Mouse (Mus musculus): ENCODE results near the gene Ckm. TPM values are rescaled to one million over a fixed set of nuclear protein-coding genes. Genes with fewer than 3 reads are reported as not detected.

Gene Ckm
- polyA plus RNA-seq, 1 experiment from 2014 or later: not detected

GRCm38 (mm10) chr7:19365376-19365775 lies 39.2 kb upstream of the Ckm start:
- H3K4me2 ChIP-seq: no peak overlapping the region
- 83% methylated on average over 4 of the region's 4 CpGs for WGBS
- H3K9me3 ChIP-seq (replicated peaks): no peaks in the 10 kb centered on the region
- peaks cover 12% of the 10 kb centered on the region for H3K27me3 ChIP-seq
- H3K27ac ChIP-seq: no peak overlapping the region
- peaks cover 35% of the 10 kb centered on the region for H3K4me1 ChIP-seq
- H3K9ac ChIP-seq: no peak overlapping the region
- H3K4me3 ChIP-seq: no peak overlapping the region
- ATAC-seq: no peak
- H3K36me3 ChIP-seq (ENCODE audit: poor library complexity, severe bottlenecking): no peaks in the 10 kb centered on the region

- no peak overlapping the region for H3K4me3 ChIP-seq
- no peaks in the 10 kb centered on the region for H3K36me3 ChIP-seq (ENCODE audit: poor library complexity, severe bottlenecking)
- no peak overlapping the region for H3K9ac ChIP-seq
- H3K27me3 ChIP-seq: peaks cover 12% of the 10 kb centered on the region
- no peak overlapping the region for H3K4me2 ChIP-seq
- H3K27ac ChIP-seq: no peak overlapping the region
- 22% methylated on average over 16 of the region's 16 CpGs for WGBS
- H3K9me3 ChIP-seq (replicated peaks): no peaks in the 10 kb centered on the region
- ATAC-seq: no peak
- peaks cover 18% of the 10 kb centered on the region for H3K4me1 ChIP-seq
These were observed 36.2 kb upstream of the Ckm start for GRCm38 (mm10) chr7:19368380-19368779.

DNA sequence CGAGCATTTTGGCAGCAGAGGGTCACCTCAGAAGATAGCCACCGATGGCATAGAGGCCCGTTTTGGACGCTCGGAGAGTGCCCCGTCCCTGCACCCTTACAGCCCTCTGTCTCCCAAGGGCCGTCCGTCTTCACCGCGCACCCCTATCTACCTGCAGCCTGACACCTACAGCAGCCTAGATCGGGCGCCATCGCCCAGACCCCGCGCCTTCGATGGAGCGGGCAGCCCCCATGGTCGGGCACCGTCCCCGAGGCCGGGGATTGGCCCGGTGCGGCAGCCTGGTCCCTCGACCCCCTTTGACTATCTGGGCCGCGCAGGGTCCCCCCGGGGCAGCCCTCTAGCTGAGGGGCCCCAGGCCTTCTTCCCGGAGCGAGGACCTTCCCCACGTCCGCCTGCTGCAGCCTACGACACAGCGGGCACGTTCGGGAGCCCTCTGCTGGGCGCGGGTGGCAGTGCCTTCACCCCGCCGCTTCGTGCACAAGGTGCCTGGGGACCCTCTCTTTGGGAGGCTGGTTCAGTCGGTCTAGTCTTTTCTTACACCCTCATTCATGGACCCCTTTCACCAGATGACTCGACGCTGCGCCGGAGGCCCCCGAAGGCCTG lies 34.7 kb upstream of the Ckm start:
- no peak overlapping the region for H3K27ac ChIP-seq

GRCm38 (mm10) chr7:19373367-19373766 lies 31.2 kb upstream of the Ckm start:
- Histone ChIP-seq H3K9ac (no peak overlapping the region), H3K4me1 (peaks cover 11% of the 10 kb centered on the region), H3K36me3 (ENCODE audit: poor library complexity, severe bottlenecking) (peaks cover 17% of the 10 kb centered on the region), H3K9me3 (replicated peaks) (no peaks in the 10 kb centered on the region), H3K27me3 (peaks cover 11% of the 10 kb centered on the region), H3K27ac (no peak overlapping the region), H3K4me3 (no peak overlapping the region), H3K4me2 (no peak overlapping the region)
- no peak for ATAC-seq
- 81% methylated on average over 2 of the region's 2 CpGs for WGBS

More for the DNA sequence above, 34.7 kb upstream of the Ckm start:
- H3K4me1 ChIP-seq: peaks cover 11% of the 10 kb centered on the region
- H3K4me3 ChIP-seq: peak overlapping the region; percentile 48
- H3K36me3 ChIP-seq (ENCODE audit: poor library complexity, severe bottlenecking): no peaks in the 10 kb centered on the region
- peaks cover 12% of the 10 kb centered on the region for H3K27me3 ChIP-seq
- WGBS: 10% methylated on average over 46 of the region's 46 CpGs
- no peaks in the 10 kb centered on the region for H3K9me3 ChIP-seq (replicated peaks)
- peak; percentile 90 for ATAC-seq
- H3K9ac ChIP-seq: peak overlapping the region; percentile 71
- H3K4me2 ChIP-seq: peak overlapping the region; percentile 78

- H3K27ac ChIP-seq: no peak overlapping the region
- ATAC-seq: no peak
- no peaks in the 10 kb centered on the region for H3K9me3 ChIP-seq (replicated peaks)
- H3K36me3 ChIP-seq (ENCODE audit: poor library complexity, severe bottlenecking): peaks cover 17% of the 10 kb centered on the region
- no peak overlapping the region for H3K4me2 ChIP-seq
- no peaks in the 10 kb centered on the region for H3K27me3 ChIP-seq
- WGBS: 80% methylated on average over 17 of the region's 18 CpGs
- H3K9ac ChIP-seq: no peak overlapping the region
- no peak overlapping the region for H3K4me3 ChIP-seq
- H3K4me1 ChIP-seq: 0 out of 2 replicates have a peak, but pooled peaks cover 2% of the 10 kb centered on the region
These were observed 29.2 kb upstream of the Ckm start for GRCm38 (mm10) chr7:19375368-19375767.

DNA sequence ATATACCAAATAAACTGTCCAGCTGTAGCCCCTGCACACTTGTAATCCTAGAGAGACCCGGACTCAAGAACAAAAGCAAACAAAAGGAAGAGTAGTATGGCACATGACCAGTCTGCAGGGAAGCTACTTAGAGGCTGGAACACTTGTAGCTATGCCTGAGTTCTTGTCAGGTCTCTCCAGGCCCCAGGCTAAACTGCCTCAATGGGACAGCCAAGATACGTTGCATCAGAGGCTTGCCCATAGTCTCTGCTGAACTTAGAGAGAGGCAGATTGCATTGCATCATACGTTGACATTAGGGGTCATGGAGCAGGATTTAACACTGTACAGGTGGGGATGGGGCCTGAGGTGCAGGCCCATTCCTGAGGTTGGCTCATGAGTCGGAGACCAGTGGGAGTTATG lies 28.6 kb upstream of the Ckm start:
- no peak for ATAC-seq
- H3K27ac ChIP-seq: no peak overlapping the region
- 85% methylated on average over 4 of the region's 4 CpGs for WGBS

DNA sequence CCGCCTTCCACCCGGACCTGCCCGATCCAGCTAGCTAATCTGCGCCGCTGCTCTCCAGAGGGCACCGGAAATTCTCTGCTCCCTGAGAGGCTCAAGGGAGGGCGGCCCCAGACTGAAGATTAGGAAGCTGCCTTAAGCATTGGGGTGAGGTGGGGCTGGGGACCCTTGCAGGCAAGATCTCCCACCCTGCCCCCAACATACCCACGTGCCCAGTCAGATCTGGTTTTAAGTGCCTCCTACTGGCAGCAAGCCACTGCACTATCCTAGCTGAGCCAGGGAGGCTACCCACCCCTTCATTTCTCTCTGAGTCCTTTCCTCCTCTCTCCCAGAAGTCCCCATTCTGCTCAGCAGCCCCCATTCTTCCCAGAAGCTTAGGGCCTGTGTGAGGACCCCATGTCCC lies 26.5 kb upstream of the Ckm start:
- Histone ChIP-seq H3K9ac (no peak overlapping the region), H3K4me1 (peaks cover 8% of the 10 kb centered on the region), H3K27ac (no peak overlapping the region), H3K4me2 (no peak overlapping the region), H3K27me3 (no peaks in the 10 kb centered on the region), H3K9me3 (replicated peaks) (no peaks in the 10 kb centered on the region), H3K36me3 (ENCODE audit: poor library complexity, severe bottlenecking) (peaks cover 17% of the 10 kb centered on the region), H3K4me3 (no peak overlapping the region)
- ATAC-seq: no peak
- 78% methylated on average over 8 of the region's 8 CpGs for WGBS

More for the DNA sequence above, 28.6 kb upstream of the Ckm start:
- Histone ChIP-seq H3K4me1 (no peaks in the 10 kb centered on the region), H3K9ac (no peak overlapping the region), H3K4me3 (no peak overlapping the region), H3K4me2 (no peak overlapping the region), H3K36me3 (ENCODE audit: poor library complexity, severe bottlenecking) (peaks cover 17% of the 10 kb centered on the region), H3K9me3 (replicated peaks) (no peaks in the 10 kb centered on the region), H3K27me3 (no peaks in the 10 kb centered on the region)

- peaks cover 39% of the 10 kb centered on the region for H3K36me3 ChIP-seq (ENCODE audit: poor library complexity, severe bottlenecking)
- H3K27me3 ChIP-seq: no peaks in the 10 kb centered on the region
- peak within 1 kb of the TSS; percentile 95 for H3K4me3 ChIP-seq
- H3K4me1 ChIP-seq: peaks cover 19% of the 10 kb centered on the region
- whole genome bisulfite sequencing: 7% methylated on average over 34 of the region's 48 CpGs
- no peaks in the 10 kb centered on the region for H3K9me3 ChIP-seq (replicated peaks)
- peak within 1 kb of the TSS; percentile 93 for H3K9ac ChIP-seq
- H3K27ac ChIP-seq: peak within 1 kb of the TSS; percentile 44; the same call in 1 of the 2 replicates
- H3K4me2 ChIP-seq: peak within 1 kb of the TSS; percentile 91
- peak; percentile 97 for ATAC-seq
These were observed 23.0 kb upstream of the Ckm start, which contains the start of gene Ercc2 for GRCm38 (mm10) chr7:19381377-19382165. Gene Ercc2 (plus strand): TSS chr7:19382010.

DNA sequence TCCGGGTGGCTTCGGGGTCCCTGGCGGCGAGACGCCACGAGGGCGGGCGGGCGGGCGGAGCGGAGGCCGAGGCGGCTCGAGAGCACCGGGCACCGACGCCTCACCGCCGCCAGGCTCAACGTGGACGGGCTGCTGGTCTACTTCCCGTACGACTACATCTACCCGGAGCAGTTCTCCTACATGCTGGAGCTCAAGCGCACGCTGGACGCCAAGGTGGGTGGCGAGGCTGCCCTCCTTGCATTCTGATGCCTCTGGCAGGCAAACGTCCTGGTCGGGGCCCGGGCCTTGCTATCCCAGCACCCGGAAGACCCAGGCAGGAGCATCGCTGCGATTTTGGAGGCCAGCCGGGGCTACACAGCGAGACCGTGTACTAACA lies 22.4 kb upstream of the Ckm start:
- WGBS: 0% methylated on average over 16 of the region's 37 CpGs
- no peaks in the 10 kb centered on the region for H3K27me3 ChIP-seq
- H3K4me3 ChIP-seq: peak overlapping the region; percentile 95
- H3K4me2 ChIP-seq: peak overlapping the region; percentile 91
- ATAC-seq: peak; percentile 65
- peak overlapping the region; percentile 93 for H3K9ac ChIP-seq
- H3K36me3 ChIP-seq (ENCODE audit: poor library complexity, severe bottlenecking): peaks cover 44% of the 10 kb centered on the region
- H3K9me3 ChIP-seq (replicated peaks): no peaks in the 10 kb centered on the region
- peaks cover 19% of the 10 kb centered on the region for H3K4me1 ChIP-seq
- peak overlapping the region; percentile 44; the same call in 1 of the 2 replicates for H3K27ac ChIP-seq

GRCm38 (mm10) chr7:19383708-19384107 lies 20.9 kb upstream of the Ckm start:
- no peak overlapping the region for H3K27ac ChIP-seq
- peak overlapping the region; percentile 14; the same call in 1 of the 2 replicates for H3K9ac ChIP-seq
- peak overlapping the region; percentile 91; the same call in 1 of the 2 replicates for H3K4me2 ChIP-seq
- no peaks in the 10 kb centered on the region for H3K27me3 ChIP-seq
- H3K9me3 ChIP-seq (replicated peaks): no peaks in the 10 kb centered on the region
- peaks cover 51% of the 10 kb centered on the region for H3K36me3 ChIP-seq (ENCODE audit: poor library complexity, severe bottlenecking)
- no peak for ATAC-seq
- no peak overlapping the region for H3K4me3 ChIP-seq
- peaks cover 19% of the 10 kb centered on the region for H3K4me1 ChIP-seq
- 92% methylated on average over 9 of the region's 9 CpGs for WGBS

DNA sequence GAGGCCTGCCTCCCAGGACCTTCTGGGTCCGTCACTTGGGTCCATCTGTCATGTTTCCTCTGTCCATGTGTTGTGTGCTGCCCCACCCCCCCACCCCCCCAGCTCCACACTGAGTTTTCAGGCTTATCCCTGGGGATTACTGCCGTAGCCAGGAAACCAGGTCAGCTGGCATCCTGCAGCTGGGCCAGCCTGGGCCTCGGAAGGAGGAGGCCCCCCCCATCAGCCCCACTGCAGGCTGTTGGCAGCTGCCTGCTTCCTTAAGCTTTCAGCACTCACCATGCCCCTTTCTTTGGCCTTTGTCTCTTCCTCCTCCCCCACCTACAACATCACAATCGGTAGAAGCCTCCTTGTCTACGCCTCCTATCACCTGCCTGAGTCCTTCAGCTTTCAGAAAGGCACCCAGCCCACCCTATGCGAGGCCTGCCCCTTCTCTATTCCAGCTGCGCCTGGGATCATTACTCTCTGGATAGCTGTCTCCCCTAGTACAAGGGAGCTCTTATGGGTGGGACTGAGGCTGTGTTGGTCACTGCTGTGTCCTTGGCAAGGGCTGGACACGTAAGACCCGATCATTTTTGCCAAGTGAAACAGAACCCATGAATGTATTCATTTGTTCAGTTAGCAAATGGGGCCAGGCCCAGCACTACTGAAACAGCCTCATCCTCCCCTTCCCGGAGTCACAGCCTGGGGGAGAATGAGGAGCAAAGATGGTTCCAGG lies 15.7 kb upstream of the Ckm start:
- Histone ChIP-seq H3K27ac (peak overlapping the region; percentile 57; the same call in 1 of the 2 replicates), H3K9ac (no peak overlapping the region), H3K27me3 (no peaks in the 10 kb centered on the region), H3K36me3 (ENCODE audit: poor library complexity, severe bottlenecking) (peaks cover 100% of the 10 kb centered on the region), H3K4me3 (no peak overlapping the region), H3K4me1 (0 out of 2 replicates have a peak, but pooled peaks cover 3% of the 10 kb centered on the region), H3K9me3 (replicated peaks) (no peaks in the 10 kb centered on the region), H3K4me2 (no peak overlapping the region)
- ATAC-seq: no peak
- WGBS: 76% methylated on average over 8 of the region's 10 CpGs

DNA sequence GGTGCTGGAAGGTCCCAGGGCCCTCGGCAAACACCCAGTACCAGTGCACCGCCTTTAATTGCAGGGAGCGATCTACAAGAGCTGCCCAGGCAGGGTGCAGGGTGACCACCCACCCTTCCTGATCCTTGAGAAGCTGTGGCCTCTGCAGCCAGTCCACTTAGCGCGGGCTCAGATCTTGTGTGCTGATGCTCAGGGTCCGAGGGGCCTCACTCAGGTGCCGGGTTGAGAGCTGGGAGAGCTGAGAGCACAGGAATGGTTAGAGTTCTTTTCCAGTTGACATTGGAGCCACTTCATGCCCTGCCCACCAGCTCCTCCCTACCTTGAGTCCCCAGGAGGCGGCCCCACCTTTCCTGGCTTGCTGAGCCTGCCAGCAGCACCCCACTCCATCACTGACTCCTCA lies 10.1 kb upstream of the Ckm start:
- H3K36me3 ChIP-seq (ENCODE audit: poor library complexity, severe bottlenecking): peaks cover 66% of the 10 kb centered on the region

More for the DNA sequence above, 10.1 kb upstream of the Ckm start:
- 91% methylated on average over 8 of the region's 8 CpGs for WGBS
- no peak overlapping the region for H3K4me3 ChIP-seq
- H3K4me2 ChIP-seq: no peak overlapping the region
- no peak overlapping the region for H3K9ac ChIP-seq
- peaks cover 7% of the 10 kb centered on the region for H3K27me3 ChIP-seq
- ATAC-seq: no peak
- no peaks in the 10 kb centered on the region for H3K9me3 ChIP-seq (replicated peaks)
- no peak overlapping the region for H3K27ac ChIP-seq
- H3K4me1 ChIP-seq: peaks cover 4% of the 10 kb centered on the region
